Comparison of ENCODE assay signal across 21 mouse cellular contexts in the genomic region with DNA sequence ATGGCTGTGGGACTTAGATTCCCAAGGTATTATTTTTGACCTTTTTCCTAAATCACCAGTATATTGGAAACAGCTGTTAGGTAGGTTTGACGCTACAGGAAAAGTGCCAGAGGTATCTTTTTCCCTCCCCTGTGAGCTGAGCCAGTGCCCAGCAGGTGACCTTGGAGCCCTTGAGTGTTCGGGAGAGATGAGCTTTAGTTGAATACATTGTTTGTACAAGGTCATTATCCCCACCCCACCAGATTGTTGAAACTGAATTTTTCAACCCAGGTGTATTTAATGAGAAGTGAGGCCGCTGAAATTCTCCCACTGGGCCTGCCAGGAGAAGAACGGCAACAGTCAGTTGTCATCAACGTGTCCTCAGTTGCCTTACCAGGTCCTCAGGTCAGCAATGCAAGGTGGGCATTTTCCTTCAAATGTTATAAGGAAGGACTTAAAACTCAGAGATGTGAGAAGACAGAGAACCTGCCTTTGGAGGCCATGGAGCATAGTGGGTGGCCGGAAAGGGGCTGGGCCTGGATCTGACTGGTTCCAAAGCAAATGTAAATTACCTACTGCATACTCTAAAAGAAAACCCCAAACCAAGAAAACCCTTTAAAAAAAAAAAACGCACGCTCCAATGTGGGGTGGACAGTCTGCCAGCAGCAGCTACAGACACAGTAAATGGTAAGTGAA.
DNase-seq lines count a peak whose midpoint lies in the region; ATAC-seq and TF ChIP-seq lines count a peak whose summit lies in the region.
"Had no signal": no experiment of that assay in that cellular context is flagged by ENCODE, and none has a peak within 500 bp of the region (broad histone marks: within the 10 kb centered on the region; RNA-seq: fewer than 3 reads in every experiment).

No protein-coding gene starts in this region.

- no peaks in the 10 kb centered on the region for H3K27me3 ChIP-seq in embryonic facial prominence, embryonic 14.5 days (replicated peaks; ENCODE audit: control insufficient read depth, insufficient read depth, low read length)
- H3K27me3 ChIP-seq in limb, embryonic 15.5 days: no peaks in the 10 kb centered on the region
- no peaks in the 10 kb centered on the region for H3K27me3 ChIP-seq in cerebellum, adult 2 months (ENCODE audit: control insufficient read depth, insufficient read depth, low read length)
- H3K27me3 ChIP-seq in intestine, embryonic 15.5 days (replicated peaks): no peaks in the 10 kb centered on the region
- H3K27me3 ChIP-seq: embryonic facial prominence, embryonic 12.5 days; liver, embryonic 12.5 days; midbrain, embryonic 12.5 days had no signal

- no peak for ATAC-seq in embryonic facial prominence, embryonic 14.5 days (ENCODE audit: low read depth)
- no peak for ATAC-seq in limb, embryonic 15.5 days (ENCODE audit: insufficient number of reproducible peaks, low FRiP score, low TSS enrichment, low read depth)
- no peak for ATAC-seq in intestine, embryonic 15.5 days
- ATAC-seq: CD4-positive, CD25-positive, alpha-beta regulatory T cell, adult 4 months; forebrain, embryonic 14.5 days; liver, embryonic 12.5 days had no signal

- H3K9ac ChIP-seq in embryonic facial prominence, embryonic 14.5 days (ENCODE audit: low read depth, low read length): no peak overlapping the region
- no peak overlapping the region for H3K9ac ChIP-seq in limb, embryonic 15.5 days
- no peak overlapping the region for H3K9ac ChIP-seq in intestine, embryonic 15.5 days
- H3K9ac ChIP-seq: embryonic facial prominence, embryonic 12.5 days; liver, embryonic 12.5 days; midbrain, embryonic 12.5 days had no signal

- H3K36me3 ChIP-seq in embryonic facial prominence, embryonic 14.5 days (ENCODE audit: control insufficient read depth, insufficient read depth, low read length): no peaks in the 10 kb centered on the region
- H3K36me3 ChIP-seq in limb, embryonic 15.5 days: no peaks in the 10 kb centered on the region
- no peaks in the 10 kb centered on the region for H3K36me3 ChIP-seq in intestine, embryonic 15.5 days
- H3K36me3 ChIP-seq: embryonic facial prominence, embryonic 12.5 days; liver, embryonic 12.5 days; midbrain, embryonic 12.5 days had no signal

- no peak for TF ChIP-seq CTCF in cerebellum, adult 2 months (IDR thresholded peaks at IDR 0.05; ENCODE audit: borderline replicate concordance, insufficient read depth, low read depth, low read length)

- H3K9me3 ChIP-seq in embryonic facial prominence, embryonic 14.5 days (ENCODE audit: control insufficient read depth, low read length): no peaks in the 10 kb centered on the region
- H3K9me3 ChIP-seq in limb, embryonic 15.5 days: no peaks in the 10 kb centered on the region
- H3K9me3 ChIP-seq in intestine, embryonic 15.5 days: no peaks in the 10 kb centered on the region
- H3K9me3 ChIP-seq: embryonic facial prominence, embryonic 12.5 days; liver, embryonic 12.5 days; midbrain, embryonic 12.5 days had no signal

- no peak for TF ChIP-seq POLR2A in cerebellum, adult 2 months (IDR thresholded peaks at IDR 0.05; ENCODE audit: borderline replicate concordance, insufficient read depth, low read length)

- no peak overlapping the region for H3K4me3 ChIP-seq in embryonic facial prominence, embryonic 14.5 days (ENCODE audit: low read depth, low read length)
- no peak overlapping the region for H3K4me3 ChIP-seq in limb, embryonic 15.5 days
- no peak overlapping the region for H3K4me3 ChIP-seq in cerebellum, adult 2 months (replicated peaks; ENCODE audit: insufficient read depth, low read depth, low read length)
- no peak overlapping the region for H3K4me3 ChIP-seq in intestine, embryonic 15.5 days (replicated peaks)
- H3K4me3 ChIP-seq: embryonic facial prominence, embryonic 12.5 days; liver, embryonic 12.5 days; midbrain, embryonic 12.5 days had no signal

- 38% methylated on average over 8 of the region's 8 CpGs for WGBS in embryonic facial prominence, embryonic 14.5 days
- 36% methylated on average over 8 of the region's 8 CpGs for WGBS in limb, embryonic 15.5 days
- WGBS in cerebellum, adult 2 months: 63% methylated on average over 8 of the region's 8 CpGs
- 73% methylated on average over 8 of the region's 8 CpGs for WGBS in intestine, embryonic 15.5 days

- peaks cover 23% of the 10 kb centered on the region for H3K4me1 ChIP-seq in embryonic facial prominence, embryonic 14.5 days (ENCODE audit: control insufficient read depth, insufficient read depth, low read length)
- H3K4me1 ChIP-seq in limb, embryonic 15.5 days: peaks cover 34% of the 10 kb centered on the region
- no peaks in the 10 kb centered on the region for H3K4me1 ChIP-seq in cerebellum, adult 2 months (ENCODE audit: control insufficient read depth, insufficient read depth, low read length)
- no peaks in the 10 kb centered on the region for H3K4me1 ChIP-seq in intestine, embryonic 15.5 days (replicated peaks)
- H3K4me1 ChIP-seq: liver, embryonic 12.5 days; midbrain, embryonic 12.5 days had no signal

- DNase-seq in heart, adult 11 months: peak; percentile 70
- no peak for DNase-seq in heart, postnatal 4 days
- peak; percentile 56 for DNase-seq in ES-CJ7 (ENCODE audit: low read depth, low spot score)
- DNase-seq in embryonic facial prominence, embryonic 14.5 days (ENCODE audit: low spot score): peak; percentile 29
- DNase-seq in cerebellum, adult 2 months: no peak
- DNase-seq: adrenal gland, postnatal 14 days; cerebellum, adult 9-10 months; kidney, adult 18-20 months; lung, adult 2 months; lung, postnatal 14 days; right cerebral cortex, postnatal 14 days; thymus, adult 2 months; thymus, postnatal 4 days had no signal

- H3K27ac ChIP-seq in embryonic facial prominence, embryonic 14.5 days (replicated peaks; ENCODE audit: low read depth, low read length): no peak overlapping the region; the same call in 1 of the 2 replicates
- peak overlapping the region; percentile 67 for H3K27ac ChIP-seq in limb, embryonic 15.5 days
- no peak overlapping the region for H3K27ac ChIP-seq in cerebellum, adult 2 months (ENCODE audit: insufficient read depth, low read length)
- H3K27ac ChIP-seq in intestine, embryonic 15.5 days: no peak overlapping the region
- H3K27ac ChIP-seq: liver, embryonic 12.5 days; midbrain, embryonic 12.5 days had no signal

- no peak overlapping the region for H3K4me2 ChIP-seq in embryonic facial prominence, embryonic 14.5 days (ENCODE audit: low read depth, low read length)
- no peak overlapping the region for H3K4me2 ChIP-seq in limb, embryonic 15.5 days
- no peak overlapping the region for H3K4me2 ChIP-seq in intestine, embryonic 15.5 days (replicated peaks)
- H3K4me2 ChIP-seq: embryonic facial prominence, embryonic 12.5 days; heart, embryonic 11.5 days; liver, embryonic 12.5 days; midbrain, embryonic 12.5 days had no signal

Comparison
In these comparisons a context has a peak if more than half of its experiments do, and no peak if none do; other contexts are left out.
1. DNase-seq: peak in heart, adult 11 months (single experiment), ES-CJ7 (single experiment) and embryonic facial prominence, embryonic 14.5 days (single experiment); none in heart, postnatal 4 days (single experiment) and cerebellum, adult 2 months (0 of 2).